Mouse (Mus musculus): ENCODE results near the gene Pink1. TPM values are rescaled to one million over a fixed set of nuclear protein-coding genes. Genes with fewer than 3 reads are reported as not detected.
A peak's percentile ranks its signal among the peaks of the same experiment; 100 is the strongest.

Gene Pink1
- polyA plus RNA-seq (2015; fragmentation: Nextera tagmentation; extraction: Ambion mirVana): 41.4 and 43.8 TPM in 2 replicates

- Histone ChIP-seq H3K36me3 (no peaks in the 10 kb centered on the region), H3K4me1 (peaks cover 20% of the 10 kb centered on the region), H3K27me3 (replicated peaks) (no peaks in the 10 kb centered on the region), H3K27ac (peak within 1 kb of the TSS; percentile 98), H3K9me3 (no peaks in the 10 kb centered on the region), H3K4me2 (peak within 1 kb of the TSS; percentile 69), H3K9ac (peak within 1 kb of the TSS; percentile 92), H3K4me3 (replicated peaks) (peak within 1 kb of the TSS; percentile 92)
- WGBS: 3% methylated on average over 29 of the region's 41 CpGs
- ATAC-seq (ENCODE audit: insufficient read depth, low FRiP score, low read depth): peak; percentile 64
These were observed at the start of gene Pink1 for GRCm38 (mm10) chr4:138326077-138326695. Gene Pink1 (minus strand): TSS chr4:138326307.

- no peak for ATAC-seq (ENCODE audit: insufficient read depth, low FRiP score, low read depth)
- H3K27me3 ChIP-seq (replicated peaks): no peaks in the 10 kb centered on the region
- H3K36me3 ChIP-seq: no peaks in the 10 kb centered on the region
- 88% methylated on average over 3 of the region's 3 CpGs for WGBS
- H3K9me3 ChIP-seq: no peaks in the 10 kb centered on the region
- no peak overlapping the region for H3K4me2 ChIP-seq
- H3K9ac ChIP-seq: no peak overlapping the region
- H3K4me1 ChIP-seq: no peaks in the 10 kb centered on the region
- no peak overlapping the region for H3K27ac ChIP-seq
- no peak overlapping the region for H3K4me3 ChIP-seq (replicated peaks)
These were observed 49.0 kb upstream of the Pink1 start for GRCm38 (mm10) chr4:138375117-138375516.

- Histone ChIP-seq H3K27me3 (replicated peaks) (no peaks in the 10 kb centered on the region), H3K4me3 (replicated peaks) (no peak overlapping the region), H3K27ac (no peak overlapping the region), H3K4me1 (peaks cover 13% of the 10 kb centered on the region; the same call in 1 of the 2 replicates), H3K36me3 (no peaks in the 10 kb centered on the region), H3K9me3 (no peaks in the 10 kb centered on the region), H3K4me2 (no peak overlapping the region), H3K9ac (no peak overlapping the region)
- ATAC-seq (ENCODE audit: insufficient read depth, low FRiP score, low read depth): no peak
- WGBS: 75% methylated on average over 5 of the region's 5 CpGs
These were observed 44.9 kb upstream of the Pink1 start for GRCm38 (mm10) chr4:138370996-138371516.

GRCm38 (mm10) chr4:138368498-138369260 lies 42.6 kb upstream of the Pink1 start:
- no peak for ATAC-seq (ENCODE audit: insufficient read depth, low FRiP score, low read depth)
- H3K4me3 ChIP-seq (replicated peaks): no peak overlapping the region
- H3K27ac ChIP-seq: peak overlapping the region; percentile 6; the same call in 1 of the 2 replicates
- 80% methylated on average over 12 of the region's 12 CpGs for WGBS
- H3K9me3 ChIP-seq: no peaks in the 10 kb centered on the region
- H3K36me3 ChIP-seq: no peaks in the 10 kb centered on the region
- H3K9ac ChIP-seq: no peak overlapping the region
- H3K27me3 ChIP-seq (replicated peaks): no peaks in the 10 kb centered on the region
- peak overlapping the region; percentile 68 for H3K4me2 ChIP-seq
- peaks cover 13% of the 10 kb centered on the region; the same call in 1 of the 2 replicates for H3K4me1 ChIP-seq

- Histone ChIP-seq H3K36me3 (no peaks in the 10 kb centered on the region), H3K4me2 (peak within 1 kb of the TSS; percentile 68), H3K9me3 (no peaks in the 10 kb centered on the region), H3K4me1 (peaks cover 13% of the 10 kb centered on the region; the same call in 1 of the 2 replicates), H3K27ac (peak within 1 kb of the TSS; percentile 6; the same call in 1 of the 2 replicates), H3K4me3 (replicated peaks) (peak within 1 kb of the TSS; percentile 40), H3K27me3 (replicated peaks) (no peaks in the 10 kb centered on the region), H3K9ac (peak within 1 kb of the TSS; percentile 34)
- peak; percentile 94 for ATAC-seq (ENCODE audit: insufficient read depth, low FRiP score, low read depth)
- 7% methylated on average over 34 of the region's 34 CpGs for WGBS
These were observed 41.8 kb upstream of the Pink1 start, which contains the start of gene Cda for GRCm38 (mm10) chr4:138367641-138368497. Gene Cda (minus strand): TSS chr4:138367992.

- H3K27me3 ChIP-seq (replicated peaks): no peaks in the 10 kb centered on the region
- H3K27ac ChIP-seq: no peak overlapping the region
- no peak overlapping the region for H3K4me2 ChIP-seq
- 80% methylated on average over 2 of the region's 2 CpGs for WGBS
- H3K9me3 ChIP-seq: no peaks in the 10 kb centered on the region
- H3K4me3 ChIP-seq (replicated peaks): no peak overlapping the region
- H3K9ac ChIP-seq: no peak overlapping the region
- peaks cover 13% of the 10 kb centered on the region; the same call in 1 of the 2 replicates for H3K4me1 ChIP-seq
- no peak for ATAC-seq (ENCODE audit: insufficient read depth, low FRiP score, low read depth)
- no peaks in the 10 kb centered on the region for H3K36me3 ChIP-seq
These were observed 40.5 kb upstream of the Pink1 start for GRCm38 (mm10) chr4:138366561-138366960.

GRCm38 (mm10) chr4:138363511-138363910 lies 37.4 kb upstream of the Pink1 start:
- H3K9me3 ChIP-seq: no peaks in the 10 kb centered on the region
- ATAC-seq (ENCODE audit: insufficient read depth, low FRiP score, low read depth): no peak
- 57% methylated on average over 5 of the region's 5 CpGs for WGBS

GRCm38 (mm10) chr4:138362883-138363282 lies 36.8 kb upstream of the Pink1 start:
- no peaks in the 10 kb centered on the region for H3K9me3 ChIP-seq
- H3K27me3 ChIP-seq (replicated peaks): no peaks in the 10 kb centered on the region
- H3K4me3 ChIP-seq (replicated peaks): no peak overlapping the region
- no peak overlapping the region for H3K27ac ChIP-seq
- 78% methylated on average over 7 of the region's 7 CpGs for WGBS
- no peaks in the 10 kb centered on the region for H3K36me3 ChIP-seq
- no peak for ATAC-seq (ENCODE audit: insufficient read depth, low FRiP score, low read depth)
- H3K4me1 ChIP-seq: peaks cover 7% of the 10 kb centered on the region; the same call in 1 of the 2 replicates
- H3K9ac ChIP-seq: no peak overlapping the region
- H3K4me2 ChIP-seq: no peak overlapping the region

More at GRCm38 (mm10) chr4:138363511-138363910, 37.4 kb upstream of the Pink1 start:
- Histone ChIP-seq H3K27me3 (replicated peaks) (no peaks in the 10 kb centered on the region), H3K27ac (no peak overlapping the region), H3K4me2 (no peak overlapping the region), H3K36me3 (no peaks in the 10 kb centered on the region), H3K4me3 (replicated peaks) (no peak overlapping the region), H3K9ac (no peak overlapping the region), H3K4me1 (peaks cover 13% of the 10 kb centered on the region; the same call in 1 of the 2 replicates)

- Histone ChIP-seq H3K27ac (0 out of 2 replicates have a peak overlapping the region, but pooled peaks have one; percentile 44), H3K4me1 (no peaks in the 10 kb centered on the region), H3K27me3 (replicated peaks) (no peaks in the 10 kb centered on the region), H3K9ac (no peak overlapping the region), H3K4me2 (no peak overlapping the region), H3K9me3 (no peaks in the 10 kb centered on the region), H3K36me3 (no peaks in the 10 kb centered on the region), H3K4me3 (replicated peaks) (no peak overlapping the region)
- peak; percentile 53; the same call in 1 of the 2 replicates for ATAC-seq (ENCODE audit: insufficient read depth, low FRiP score, low read depth)
- WGBS: 10% methylated on average over 11 of the region's 11 CpGs
These were observed 35.3 kb upstream of the Pink1 start for GRCm38 (mm10) chr4:138361370-138361821.

GRCm38 (mm10) chr4:138358176-138358575 lies 32.1 kb upstream of the Pink1 start:
- H3K9me3 ChIP-seq: no peaks in the 10 kb centered on the region
- H3K9ac ChIP-seq: no peak overlapping the region
- no peak for ATAC-seq (ENCODE audit: insufficient read depth, low FRiP score, low read depth)
- no peak overlapping the region for H3K4me2 ChIP-seq
- WGBS: 76% methylated on average over 3 of the region's 3 CpGs
- H3K27me3 ChIP-seq (replicated peaks): no peaks in the 10 kb centered on the region
- H3K27ac ChIP-seq: no peak overlapping the region
- H3K36me3 ChIP-seq: no peaks in the 10 kb centered on the region
- H3K4me1 ChIP-seq: no peaks in the 10 kb centered on the region
- no peak overlapping the region for H3K4me3 ChIP-seq (replicated peaks)

- no peaks in the 10 kb centered on the region for H3K4me1 ChIP-seq
- H3K9me3 ChIP-seq: no peaks in the 10 kb centered on the region
- H3K9ac ChIP-seq: no peak overlapping the region
- no peak for ATAC-seq (ENCODE audit: insufficient read depth, low FRiP score, low read depth)
- no peak overlapping the region for H3K27ac ChIP-seq
- no peak overlapping the region for H3K4me2 ChIP-seq
- WGBS: 86% methylated on average over 12 of the region's 12 CpGs
- no peaks in the 10 kb centered on the region for H3K27me3 ChIP-seq (replicated peaks)
- no peak overlapping the region for H3K4me3 ChIP-seq (replicated peaks)
- H3K36me3 ChIP-seq: no peaks in the 10 kb centered on the region
These were observed 30.4 kb upstream of the Pink1 start for GRCm38 (mm10) chr4:138356551-138356950.
